Mouse (Mus musculus): Measurements from ENCODE around the gene Sec24a. TPM values are rescaled to one million over a fixed set of nuclear protein-coding genes. Genes with fewer than 3 reads are reported as not detected.

Sec24a gene
- polyA plus RNA-seq, 1 experiment from 2014 or later, result 16.9 TPM

GRCm38 (mm10) chr11:51644217-51644616 is 119.2 kb downstream of the Sec24a start:
- H3K27ac ChIP-seq (replicated peaks; ENCODE audit: low read depth, low read length), result no peak overlapping the region
- peaks cover 7% of the 10 kb centered on the region for H3K4me1 ChIP-seq (ENCODE audit: control insufficient read depth, insufficient read depth, low read length)
- DNase-seq (no peak), ATAC-seq (ENCODE audit: low FRiP score, low TSS enrichment) (no peak)
- H3K4me3 ChIP-seq (replicated peaks; ENCODE audit: low read depth, low read length), result no peak overlapping the region
- H3K27me3 ChIP-seq (ENCODE audit: control insufficient read depth, insufficient read depth, low read length), result no peaks in the 10 kb centered on the region
- no peaks in the 10 kb centered on the region for H3K9me3 ChIP-seq (ENCODE audit: control insufficient read depth, low read length)
- 79% methylated on average over 16 of the region's 16 CpGs for WGBS
- no peaks in the 10 kb centered on the region for H3K36me3 ChIP-seq (ENCODE audit: control insufficient read depth, insufficient read depth, low read length)
- H3K9ac ChIP-seq (replicated peaks; ENCODE audit: low read length), result no peak overlapping the region
- no peak overlapping the region for H3K4me2 ChIP-seq (ENCODE audit: low read length)

GRCm38 (mm10) chr11:51643761-51644160 is 119.7 kb downstream of the Sec24a start:
- H3K27me3 ChIP-seq (ENCODE audit: control insufficient read depth, insufficient read depth, low read length), result no peaks in the 10 kb centered on the region
- ATAC-seq (ENCODE audit: low FRiP score, low TSS enrichment), result no peak
- H3K4me1 ChIP-seq (ENCODE audit: control insufficient read depth, insufficient read depth, low read length), result peaks cover 3% of the 10 kb centered on the region; the same call in 1 of the 2 replicates
- DNase-seq, result no peak
- H3K27ac ChIP-seq (replicated peaks; ENCODE audit: low read depth, low read length), result no peak overlapping the region
- no peak overlapping the region for H3K4me2 ChIP-seq (ENCODE audit: low read length)
- H3K9me3 ChIP-seq (ENCODE audit: control insufficient read depth, low read length), result no peaks in the 10 kb centered on the region
- no peaks in the 10 kb centered on the region for H3K36me3 ChIP-seq (ENCODE audit: control insufficient read depth, insufficient read depth, low read length)
- no peak overlapping the region for H3K9ac ChIP-seq (replicated peaks; ENCODE audit: low read length)
- no peak overlapping the region for H3K4me3 ChIP-seq (replicated peaks; ENCODE audit: low read depth, low read length)
- 59% methylated on average over 15 of the region's 15 CpGs for WGBS

DNA sequence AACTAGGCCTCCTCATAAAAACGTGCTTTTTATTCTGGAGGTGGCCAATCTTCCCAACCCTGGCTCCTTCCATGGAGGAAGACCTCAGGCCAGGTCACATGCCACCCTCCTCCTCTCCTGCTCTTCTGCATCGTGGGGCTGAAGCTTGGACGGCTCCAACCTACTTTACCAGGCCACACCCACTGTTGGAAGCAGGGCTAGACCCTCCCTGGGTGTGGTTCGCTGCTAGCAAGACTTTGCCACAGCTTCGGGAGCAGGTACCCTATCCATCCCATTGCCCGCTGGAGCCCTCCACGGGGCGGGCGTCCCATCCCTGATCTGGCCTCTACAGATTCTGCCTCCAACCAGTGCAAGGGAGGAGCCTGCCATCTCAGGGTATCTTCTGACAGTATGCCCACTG is 120.2 kb downstream of the Sec24a start:
- H3K36me3 ChIP-seq (ENCODE audit: control insufficient read depth, insufficient read depth, low read length), result no peaks in the 10 kb centered on the region
- no peak for DNase-seq
- 78% methylated on average over 9 of the region's 9 CpGs for WGBS
- no peak overlapping the region for H3K4me2 ChIP-seq (ENCODE audit: low read length)
- no peaks in the 10 kb centered on the region for H3K9me3 ChIP-seq (ENCODE audit: control insufficient read depth, low read length)
- peaks cover 3% of the 10 kb centered on the region; the same call in 1 of the 2 replicates for H3K27me3 ChIP-seq (ENCODE audit: control insufficient read depth, insufficient read depth, low read length)
- ATAC-seq (ENCODE audit: low FRiP score, low TSS enrichment), result no peak
- H3K4me1 ChIP-seq (ENCODE audit: control insufficient read depth, insufficient read depth, low read length), result no peaks in the 10 kb centered on the region
- H3K4me3 ChIP-seq (replicated peaks; ENCODE audit: low read depth, low read length), result no peak overlapping the region
- H3K9ac ChIP-seq (replicated peaks; ENCODE audit: low read length), result no peak overlapping the region
- no peak overlapping the region for H3K27ac ChIP-seq (replicated peaks; ENCODE audit: low read depth, low read length)

Other genes with a start within 250 kb of the Sec24a start
- 8.7 and 12.5 TPM in 2 replicates for gene Phykpl, start 178.9 kb downstream of the Sec24a start, polyA plus RNA-seq (2014; fragmentation: Nextera tagmentation; extraction: Ambion mirVana)
- 489 and 530 TPM in 2 replicates for gene Hnrnpab, start 156.8 kb downstream of the Sec24a start, polyA plus RNA-seq (2014; fragmentation: Nextera tagmentation; extraction: Ambion mirVana)
- gene Nhp2, start 143.9 kb downstream of the Sec24a start, polyA plus RNA-seq (2014; fragmentation: Nextera tagmentation; extraction: Ambion mirVana), result 107 and 115 TPM in 2 replicates
- gene Rmnd5b, start 127.7 kb downstream of the Sec24a start, polyA plus RNA-seq (2014; fragmentation: Nextera tagmentation; extraction: Ambion mirVana), result 79.2 and 87.7 TPM in 2 replicates
- gene N4bp3, start 112.8 kb downstream of the Sec24a start, polyA plus RNA-seq (2014; fragmentation: Nextera tagmentation; extraction: Ambion mirVana), result 11.6 and 15.2 TPM in 2 replicates
- gene D930048N14Rik, start 112.7 kb downstream of the Sec24a start, polyA plus RNA-seq (2014; fragmentation: Nextera tagmentation; extraction: Ambion mirVana), result 0.85 and 1.00 TPM in 2 replicates
- 110 and 116 TPM in 2 replicates for gene 0610009B22Rik, start 74.8 kb downstream of the Sec24a start, polyA plus RNA-seq (2014; fragmentation: Nextera tagmentation; extraction: Ambion mirVana)
- 188 and 211 TPM in 2 replicates for gene Sar1b, start 53 bp upstream of the Sec24a start, polyA plus RNA-seq (2014; fragmentation: Nextera tagmentation; extraction: Ambion mirVana)
- gene Jade2, start 94.0 kb upstream of the Sec24a start, polyA plus RNA-seq (2014; fragmentation: Nextera tagmentation; extraction: Ambion mirVana), result 0.28 and 0.30 TPM in 2 replicates
- 102 and 125 TPM in 2 replicates for gene Cdkn2aipnl, start 204.0 kb upstream of the Sec24a start, polyA plus RNA-seq (2014; fragmentation: Nextera tagmentation; extraction: Ambion mirVana)
- gene Ube2b, start 237.1 kb upstream of the Sec24a start, polyA plus RNA-seq (2014; fragmentation: Nextera tagmentation; extraction: Ambion mirVana), result 183 and 186 TPM in 2 replicates
- 28.8 and 32.9 TPM in 2 replicates for gene Cdkl3, start 240.6 kb upstream of the Sec24a start, polyA plus RNA-seq (2014; fragmentation: Nextera tagmentation; extraction: Ambion mirVana)